Mouse (Mus musculus) ES-CJ7 (cell line): ENCODE measurements around the gene Cgrrf1.

ENCODE experiments used
- DNase-seq: peaks from one replicate; pipeline ENCODE4 v3.0.0; 2011; ENCODE audit warnings: low read depth, low spot score

Cgrrf1 gene

GRCm38 (mm10) chr14:46885891-46886301 lies 54.0 kb downstream of the Cgrrf1 start:
- DNase-seq: no peak

GRCm38 (mm10) chr14:46889096-46889495 lies 57.2 kb downstream of the Cgrrf1 start:
- no peak for DNase-seq

- no peak for DNase-seq
Observed at GRCm38 (mm10) chr14:46893961-46894360, 62.0 kb downstream of the Cgrrf1 start.

DNA sequence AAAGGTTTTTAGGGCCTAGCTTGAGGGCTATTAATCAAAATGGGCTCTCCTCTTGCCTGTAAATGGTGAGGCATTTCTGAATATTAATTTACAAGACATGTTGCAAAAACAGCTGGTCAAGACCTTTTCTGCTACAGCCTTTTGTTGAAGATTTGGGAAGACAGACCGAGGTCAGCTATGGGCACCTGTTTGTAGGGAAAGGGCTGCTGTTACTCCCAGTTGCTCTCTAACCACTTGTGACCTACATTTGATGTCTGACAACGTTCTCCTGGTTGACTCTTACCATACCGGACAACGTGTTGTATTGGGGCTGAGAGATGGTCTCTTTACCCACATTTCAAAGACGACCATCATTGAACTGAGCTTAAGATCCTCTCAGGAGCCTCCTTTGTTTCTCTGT lies 66.0 kb downstream of the Cgrrf1 start:
- no peak for DNase-seq

- no peak for DNase-seq
Observed at GRCm38 (mm10) chr14:46898626-46899025, 66.7 kb downstream of the Cgrrf1 start.

GRCm38 (mm10) chr14:46902498-46903087 lies 70.7 kb downstream of the Cgrrf1 start:
- no peak for DNase-seq
